Mouse (Mus musculus) small intestine, adult 2 months (tissue): ENCODE measurements around the gene Cdkn2b.

ENCODE experiments used
- CTCF ChIP-seq: fragments of 200-500 bp; IDR thresholded peaks from 2 replicates; pipeline ENCODE4 v1.5.1; 2012; ENCODE audit warnings: low read depth, mild to moderate bottlenecking, control low read depth, inconsistent platforms, low read length, moderate library complexity, mixed read lengths; ENCODE audit not compliant: insufficient replicate concordance, insufficient read length; ENCODE audit errors: extremely low read depth
- POLR2A ChIP-seq: fragments of 200-500 bp; IDR thresholded peaks from 2 replicates; pipeline ENCODE4 v1.6.1; 2012; ENCODE audit warnings: low read depth, mild to moderate bottlenecking, control low read depth, inconsistent platforms, low read length, moderate library complexity

DNA sequence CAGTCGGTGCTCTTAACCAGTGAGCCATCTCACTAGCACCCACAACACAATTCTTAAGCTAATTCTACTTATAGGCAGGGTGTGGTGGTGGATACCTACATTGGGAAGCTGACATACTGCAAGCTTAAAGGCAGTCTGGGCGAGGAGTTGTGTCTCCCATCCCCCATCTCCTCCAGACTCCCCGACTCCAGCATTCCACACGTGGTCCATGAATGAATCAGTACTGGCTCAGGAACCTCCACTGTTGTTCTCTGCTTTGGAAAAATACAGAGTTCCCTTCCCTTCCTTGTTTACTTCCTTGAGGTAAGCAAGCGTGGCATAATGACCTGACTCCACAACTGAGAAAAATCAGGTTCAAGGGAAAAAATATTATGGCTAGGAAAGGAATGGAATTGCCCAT lies 38.0 kb upstream of the Cdkn2b start:
- TF ChIP-seq CTCF (no peak), POLR2A (no peak)
